In the genomic region with DNA sequence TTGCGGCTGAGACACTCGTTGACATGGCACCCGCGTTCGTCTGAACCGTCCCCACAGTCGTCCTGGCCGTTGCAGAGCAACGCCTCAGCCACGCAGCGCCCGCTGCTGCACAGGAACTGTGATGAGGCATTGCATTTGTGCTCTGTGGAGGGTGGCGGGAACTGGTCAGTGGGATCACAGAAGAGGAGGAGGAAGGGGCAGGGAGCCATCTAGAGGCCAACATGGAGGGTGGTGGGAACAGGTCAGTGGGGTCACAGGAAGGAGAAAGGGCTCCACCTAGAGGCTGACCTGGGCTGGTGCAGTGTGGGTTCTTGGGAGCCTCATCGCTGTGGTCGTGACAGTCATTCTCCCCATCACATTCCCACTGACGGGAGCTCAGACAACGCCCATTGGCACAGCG, we compare ENCODE assay signal across 8 mouse cellular contexts. TPM values are rescaled to one million over a fixed set of nuclear protein-coding genes. Genes with fewer than 3 reads are reported as not detected.
A peak's percentile ranks its signal among the peaks of the same experiment; 100 is the strongest.
DNase-seq lines count a peak whose midpoint lies in the region; ATAC-seq and TF ChIP-seq lines count a peak whose summit lies in the region.

No protein-coding gene starts in this region.

- no peak overlapping the region for H3K9ac ChIP-seq in kidney, postnatal 0 days (ENCODE audit: low read depth, low read length)
- H3K9ac ChIP-seq in kidney, embryonic 16.5 days (replicated peaks; ENCODE audit: low read length) = no peak overlapping the region
- H3K9ac ChIP-seq in midbrain, embryonic 13.5 days (replicated peaks) = no peak overlapping the region

- peak; percentile 74 for TF ChIP-seq CTCF in kidney, postnatal 0 days (IDR thresholded peaks at IDR 0.05; ENCODE audit: low read depth)

- no peaks in the 10 kb centered on the region for H3K9me3 ChIP-seq in kidney, postnatal 0 days (replicated peaks; ENCODE audit: low read length)
- H3K9me3 ChIP-seq in kidney, embryonic 16.5 days (ENCODE audit: low read length) = no peaks in the 10 kb centered on the region
- no peaks in the 10 kb centered on the region for H3K9me3 ChIP-seq in embryonic facial prominence, embryonic 10.5 days
- no peaks in the 10 kb centered on the region for H3K9me3 ChIP-seq in midbrain, embryonic 13.5 days

- 75% methylated on average over 18 of the region's 18 CpGs for WGBS in kidney, postnatal 0 days
- WGBS in kidney, embryonic 16.5 days = 65% methylated on average over 18 of the region's 18 CpGs
- WGBS in embryonic facial prominence, embryonic 10.5 days = 76% methylated on average over 18 of the region's 18 CpGs
- WGBS in midbrain, embryonic 13.5 days = 63% methylated on average over 18 of the region's 18 CpGs

- peak; percentile 53 for DNase-seq in kidney, postnatal 0 days (ENCODE audit: low spot score)
- peak; percentile 60 for DNase-seq in Muller cell, postnatal 12 days (ENCODE audit: inconsistent ontology term)
- DNase-seq in embryonic facial prominence, embryonic 10.5 days (ENCODE audit: low spot score) = peak; percentile 54
- no peak for DNase-seq in adrenal gland, postnatal 36 days
- DNase-seq in heart, adult 8-10 months (ENCODE audit: low spot score) = no peak
- DNase-seq in layer of hippocampus, postnatal 10 days (ENCODE audit: low spot score in 2 of 2) = no peak

- H3K36me3 ChIP-seq in kidney, postnatal 0 days (ENCODE audit: insufficient read depth, low read length) = peaks cover 52% of the 10 kb centered on the region
- H3K36me3 ChIP-seq in kidney, embryonic 16.5 days (ENCODE audit: insufficient read depth, low read length) = peaks cover 74% of the 10 kb centered on the region
- H3K36me3 ChIP-seq in embryonic facial prominence, embryonic 10.5 days (replicated peaks) = peaks cover 100% of the 10 kb centered on the region
- H3K36me3 ChIP-seq in midbrain, embryonic 13.5 days = peaks cover 100% of the 10 kb centered on the region

- H3K27ac ChIP-seq in kidney, postnatal 0 days = no peak overlapping the region
- no peak overlapping the region for H3K27ac ChIP-seq in kidney, embryonic 16.5 days (ENCODE audit: low read length)
- H3K27ac ChIP-seq in embryonic facial prominence, embryonic 10.5 days (replicated peaks) = no peak overlapping the region
- no peak overlapping the region for H3K27ac ChIP-seq in midbrain, embryonic 13.5 days

- no peak overlapping the region for H3K4me3 ChIP-seq in kidney, postnatal 0 days (replicated peaks; ENCODE audit: low read depth, low read length)
- H3K4me3 ChIP-seq in kidney, embryonic 16.5 days (ENCODE audit: low read length) = no peak overlapping the region
- 0 out of 2 replicates have a peak overlapping the region, but pooled peaks have one; percentile 8 for H3K4me3 ChIP-seq in embryonic facial prominence, embryonic 10.5 days
- H3K4me3 ChIP-seq in midbrain, embryonic 13.5 days (replicated peaks) = no peak overlapping the region

- no peaks in the 10 kb centered on the region for H3K27me3 ChIP-seq in kidney, postnatal 0 days (ENCODE audit: insufficient read depth, low read length)
- H3K27me3 ChIP-seq in kidney, embryonic 16.5 days (ENCODE audit: insufficient read depth, low read length) = no peaks in the 10 kb centered on the region
- H3K27me3 ChIP-seq in embryonic facial prominence, embryonic 10.5 days (replicated peaks; ENCODE audit: low read depth, poor library complexity, severe bottlenecking) = no peaks in the 10 kb centered on the region
- no peaks in the 10 kb centered on the region for H3K27me3 ChIP-seq in midbrain, embryonic 13.5 days

- no peaks in the 10 kb centered on the region for H3K4me1 ChIP-seq in kidney, postnatal 0 days (replicated peaks; ENCODE audit: insufficient read depth, low read length)
- no peaks in the 10 kb centered on the region for H3K4me1 ChIP-seq in kidney, embryonic 16.5 days (ENCODE audit: insufficient read depth, low read length)
- H3K4me1 ChIP-seq in embryonic facial prominence, embryonic 10.5 days = no peaks in the 10 kb centered on the region
- no peaks in the 10 kb centered on the region for H3K4me1 ChIP-seq in midbrain, embryonic 13.5 days (replicated peaks)

- no peak overlapping the region for H3K4me2 ChIP-seq in kidney, postnatal 0 days (ENCODE audit: low read length)
- H3K4me2 ChIP-seq in kidney, embryonic 16.5 days (replicated peaks; ENCODE audit: low read depth, low read length) = no peak overlapping the region
- H3K4me2 ChIP-seq in midbrain, embryonic 13.5 days (replicated peaks) = no peak overlapping the region

- 0 out of 2 replicates have a peak, but pooled peaks have one; percentile 8 for ATAC-seq in kidney, postnatal 0 days (replicated peaks; ENCODE audit: low FRiP score, low read depth)
- no peak for ATAC-seq in kidney, embryonic 16.5 days (ENCODE audit: low FRiP score, low TSS enrichment)
- peak; percentile 24; the same call in 1 of the 2 replicates for ATAC-seq in midbrain, embryonic 13.5 days

RNA-seq across cellular contexts. Expression of a gene that starts 21.3 kb away (rescaled TPM):
- polyA plus RNA-seq in kidney, postnatal 0 days (2015; fragmentation: Nextera tagmentation; extraction: Ambion mirVana) = 0.93 and 1.1 TPM in 2 replicates
- polyA plus RNA-seq in kidney, embryonic 16.5 days (2015; fragmentation: Nextera tagmentation; extraction: Ambion mirVana) = 1.8 and 2.3 TPM in 2 replicates
- 5.2 and 9.7 TPM in 2 replicates for polyA plus RNA-seq in embryonic facial prominence, embryonic 10.5 days (2016; fragmentation: Nextera tagmentation; extraction: Ambion mirVana)
- 78.8 and 83.9 TPM in 2 replicates for polyA plus RNA-seq in midbrain, embryonic 13.5 days (2015; fragmentation: Nextera tagmentation; extraction: Ambion mirVana)
- total RNA-seq in adrenal gland, postnatal 36 days (2021) = 1 to 10 TPM; 5.0 to 6.3 TPM
- under 1 TPM; 0.22 to 0.66 (median 0.50) TPM for total RNA-seq in heart, adult 8-10 months (2022)
- total RNA-seq in layer of hippocampus, postnatal 10 days (2021) = 1 to 10 TPM; 5.2 to 6.5 TPM

RNA-seq across cellular contexts. Expression of a gene that starts 33.5 kb away (rescaled TPM):
- polyA plus RNA-seq in kidney, postnatal 0 days (2015; fragmentation: Nextera tagmentation; extraction: Ambion mirVana) = 71.1 and 76.0 TPM in 2 replicates
- 119 and 123 TPM in 2 replicates for polyA plus RNA-seq in kidney, embryonic 16.5 days (2015; fragmentation: Nextera tagmentation; extraction: Ambion mirVana)
- polyA plus RNA-seq in embryonic facial prominence, embryonic 10.5 days (2016; fragmentation: Nextera tagmentation; extraction: Ambion mirVana) = 110 and 129 TPM in 2 replicates
- polyA plus RNA-seq in midbrain, embryonic 13.5 days (2015; fragmentation: Nextera tagmentation; extraction: Ambion mirVana) = 54.3 and 56.2 TPM in 2 replicates
- total RNA-seq in adrenal gland, postnatal 36 days (2021) = 10 to 100 TPM; 46.8 to 47.1 TPM
- 10 to 100 TPM; 41.6 to 48.4 (median 44.5) TPM for total RNA-seq in heart, adult 8-10 months (2022)
- total RNA-seq in layer of hippocampus, postnatal 10 days (2021) = 10 to 100 TPM; 36.2 to 36.3 TPM

RNA-seq across cellular contexts. Expression of a gene that starts 40.9 kb away (rescaled TPM):
- polyA plus RNA-seq in kidney, postnatal 0 days (2015; fragmentation: Nextera tagmentation; extraction: Ambion mirVana) = 57.8 and 63.2 TPM in 2 replicates
- 74.4 and 77.3 TPM in 2 replicates for polyA plus RNA-seq in kidney, embryonic 16.5 days (2015; fragmentation: Nextera tagmentation; extraction: Ambion mirVana)
- polyA plus RNA-seq in embryonic facial prominence, embryonic 10.5 days (2016; fragmentation: Nextera tagmentation; extraction: Ambion mirVana) = 2.2 and 4.5 TPM in 2 replicates
- 11.5 and 13.8 TPM in 2 replicates for polyA plus RNA-seq in midbrain, embryonic 13.5 days (2015; fragmentation: Nextera tagmentation; extraction: Ambion mirVana)
- total RNA-seq in adrenal gland, postnatal 36 days (2021) = 10 to 100 TPM; 29.7 to 45.6 TPM
- total RNA-seq in heart, adult 8-10 months (2022) = 10 to 100 TPM; 17.2 to 26.5 (median 21.6) TPM
- total RNA-seq in layer of hippocampus, postnatal 10 days (2021) = 1 to 10 TPM; 6.8 to 7.9 TPM

RNA-seq across cellular contexts. Expression of a gene that starts 54.2 kb away (rescaled TPM):
- polyA plus RNA-seq in kidney, postnatal 0 days (2015; fragmentation: Nextera tagmentation; extraction: Ambion mirVana) = 0.16 and 0.31 TPM in 2 replicates
- 0.85 and 1.9 TPM in 2 replicates for polyA plus RNA-seq in kidney, embryonic 16.5 days (2015; fragmentation: Nextera tagmentation; extraction: Ambion mirVana)
- polyA plus RNA-seq in embryonic facial prominence, embryonic 10.5 days (2016; fragmentation: Nextera tagmentation; extraction: Ambion mirVana) = 0.57 and 0.58 TPM in 2 replicates
- polyA plus RNA-seq in midbrain, embryonic 13.5 days (2015; fragmentation: Nextera tagmentation; extraction: Ambion mirVana) = 1.6 and 2.3 TPM in 2 replicates
- 1 to 10 TPM; 2.2 to 3.4 TPM for total RNA-seq in adrenal gland, postnatal 36 days (2021)
- total RNA-seq in heart, adult 8-10 months (2022) = 1 to 10 TPM in 1 of 4 experiments, under 1 TPM in 2, not detected in 1; 0.66 to 1.5 (median 0.76) TPM
- total RNA-seq in layer of hippocampus, postnatal 10 days (2021) = 1 to 10 TPM; 3.5 to 5.3 TPM

Comparison
In these comparisons a context has a peak if more than half of its experiments do, and no peak if none do; other contexts are left out.
1. DNase-seq: peak in kidney, postnatal 0 days (single experiment), Muller cell, postnatal 12 days (single experiment) and embryonic facial prominence, embryonic 10.5 days (single experiment); none in adrenal gland, postnatal 36 days (0 of 2), heart, adult 8-10 months (single experiment) and layer of hippocampus, postnatal 10 days (0 of 2).